In the genomic region with DNA sequence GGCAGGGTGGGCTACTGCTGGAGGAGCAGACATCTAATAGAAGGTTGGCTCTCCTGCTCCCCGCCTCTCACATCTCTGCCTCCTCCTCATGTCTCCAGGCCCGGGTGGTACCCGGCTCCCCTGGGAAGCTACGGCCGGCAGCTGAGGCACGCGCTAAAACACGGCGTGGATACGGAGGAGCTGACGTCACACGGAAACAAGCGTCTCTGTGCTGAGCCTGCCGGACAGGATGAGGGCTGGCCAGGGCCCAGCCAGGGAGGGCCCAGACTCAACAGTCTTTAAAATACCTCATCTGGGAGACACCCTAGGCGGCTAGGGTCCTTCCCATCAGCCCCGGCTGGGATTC, we compare ENCODE assay signal across 9 mouse cellular contexts. TPM values are rescaled to one million over a fixed set of nuclear protein-coding genes. Genes with fewer than 3 reads are reported as not detected.
DNase-seq lines count a peak whose midpoint lies in the region; ATAC-seq lines count a peak whose summit lies in the region.
"Had no signal": no experiment of that assay in that cellular context is flagged by ENCODE, and none has a peak within 500 bp of the region (broad histone marks: within the 10 kb centered on the region; RNA-seq: fewer than 3 reads in every experiment).

No protein-coding gene starts in this region.

- no peaks in the 10 kb centered on the region for H3K27me3 ChIP-seq in hindbrain, embryonic 14.5 days (ENCODE audit: control insufficient read depth, insufficient read depth, low read length)

- H3K4me2 ChIP-seq in hindbrain, embryonic 14.5 days (replicated peaks): peak overlapping the region; percentile 73

- 2% methylated on average over 16 of the region's 16 CpGs for WGBS in hindbrain, embryonic 14.5 days

- H3K27ac ChIP-seq in hindbrain, embryonic 14.5 days: peak overlapping the region; percentile 90

- peak; percentile 84 for DNase-seq in embryo, embryonic 10 days (ENCODE audit: low spot score)
- no peak for DNase-seq in embryo, embryonic 9.5 days (ENCODE audit: extremely low spot score)
- peak; percentile 89 for DNase-seq in cerebellum, adult 9-11 months
- peak; percentile 88 to 91 for DNase-seq in frontal cortex, postnatal 36 days (ENCODE audit: low spot score in 2 of 2)
- DNase-seq in hindbrain, embryonic 14.5 days (ENCODE audit: low spot score): peak; percentile 86
- peak; percentile 84 to 90 for DNase-seq in left cerebral cortex, adult 18-20 months (ENCODE audit: low spot score in 2 of 2)
- DNase-seq in lung, postnatal 25 days (ENCODE audit: low spot score): peak; percentile 28
- DNase-seq in right cerebral cortex, postnatal 4 days: peak; percentile 76

- H3K9me3 ChIP-seq in hindbrain, embryonic 14.5 days (ENCODE audit: control insufficient read depth, low read length): no peaks in the 10 kb centered on the region

- H3K36me3 ChIP-seq in hindbrain, embryonic 14.5 days (replicated peaks; ENCODE audit: control insufficient read depth, insufficient read depth): no peaks in the 10 kb centered on the region

- ATAC-seq in hindbrain, embryonic 14.5 days (ENCODE audit: low FRiP score): peak; percentile 91

- H3K9ac ChIP-seq in hindbrain, embryonic 14.5 days: peak overlapping the region; percentile 81

- peak overlapping the region; percentile 58 for H3K4me3 ChIP-seq in hindbrain, embryonic 14.5 days (replicated peaks; ENCODE audit: low read length)

- H3K4me1 ChIP-seq in hindbrain, embryonic 14.5 days (replicated peaks; ENCODE audit: control insufficient read depth, insufficient read depth, low read length): peaks cover 17% of the 10 kb centered on the region

RNA-seq across cellular contexts. Expression of a gene that starts 15.6 kb away (rescaled TPM):
- 73.9 and 80.8 TPM in 2 replicates for polyA plus RNA-seq in hindbrain, embryonic 14.5 days (2014; fragmentation: Nextera tagmentation; extraction: Ambion mirVana)
- total RNA-seq in left cerebral cortex, adult 18-20 months (2021): 100 to 1,000 TPM; 216 to 223 TPM
- total RNA-seq: hematopoietic stem cell, adult 5-6 weeks had no signal

RNA-seq across cellular contexts. Expression of a gene that starts 52.3 kb away (rescaled TPM):
- polyA plus RNA-seq in hindbrain, embryonic 14.5 days (2014; fragmentation: Nextera tagmentation; extraction: Ambion mirVana): 0.13 TPM in 1 of 2 replicates, not detected in the other
- 10 to 100 TPM; 77.5 to 84.7 TPM for total RNA-seq in left cerebral cortex, adult 18-20 months (2021)
